Mouse (Mus musculus) embryonic facial prominence, embryonic 13.5 days (tissue): Measurements from ENCODE around the gene Prokr1. TPM values are rescaled to one million over a fixed set of nuclear protein-coding genes. Genes with fewer than 3 reads are reported as not detected.

Experiments
- ATAC-seq: fragments of 200-750 bp; cut with Nextera tagmentation; 2 replicates; pipeline ENCODE4 v1.8.0; 2017; ENCODE audit warnings: low read depth; ENCODE audit not compliant: insufficient number of reproducible peaks, insufficient read depth, low FRiP score, low TSS enrichment
- H3K27ac ChIP-seq: fragments of 300-500 bp; sonication (generic); 2 replicates; pipeline ENCODE4 v1.5.1; 2015; ENCODE audit warnings: moderate library complexity, mild to moderate bottlenecking, inconsistent platforms
- H3K27me3 ChIP-seq: fragments of 300-500 bp; sonication (generic); 2 replicates; pipeline ENCODE4 v1.6.1; 2015; ENCODE audit warnings: mild to moderate bottlenecking, inconsistent platforms
- H3K36me3 ChIP-seq: fragments of 300-500 bp; sonication (generic); 2 replicates; pipeline ENCODE4 v1.6.1; 2015; ENCODE audit warnings: mild to moderate bottlenecking, inconsistent platforms
- H3K4me1 ChIP-seq: fragments of 300-500 bp; sonication (generic); 2 replicates; pipeline ENCODE4 v1.6.1; 2015; ENCODE audit warnings: inconsistent platforms
- H3K4me2 ChIP-seq: fragments of 300-500 bp; sonication (generic); 2 replicates; pipeline ENCODE4 v1.6.1; 2015; ENCODE audit warnings: moderate library complexity, mild to moderate bottlenecking, inconsistent platforms
- H3K4me3 ChIP-seq: fragments of 300-500 bp; sonication (generic); 2 replicates; pipeline ENCODE4 v1.5.1; 2015; ENCODE audit warnings: mild to moderate bottlenecking, inconsistent platforms
- H3K9ac ChIP-seq: fragments of 300-500 bp; sonication (generic); 2 replicates; pipeline ENCODE4 v1.6.1; 2015; ENCODE audit warnings: mild to moderate bottlenecking, inconsistent platforms
- H3K9me3 ChIP-seq: fragments of 300-500 bp; sonication (generic); 2 replicates; pipeline ENCODE4 v1.6.1; 2016; ENCODE audit warnings: inconsistent platforms
- WGBS: fragments of 180-500 bp; shearing (Covaris S2); methylation state at CpG from one replicate; pipeline ENCODE4 v1.1.7; 2015; ENCODE audit warnings: mixed read lengths; 5-methylcytosine and 5-hydroxymethylcytosine counted together
- polyA plus RNA-seq: library from polyadenylated mRNA; unstranded; fragments of >200 nt; fragmentation: Nextera tagmentation; extraction: Ambion mirVana; gene quantifications from 2 replicates; pipeline ENCODE4 v1.2.1, GENCODE M21; 2015

The Prokr1 gene
- polyA plus RNA-seq, 1 experiment from 2014 or later, result 3.9 TPM

DNA sequence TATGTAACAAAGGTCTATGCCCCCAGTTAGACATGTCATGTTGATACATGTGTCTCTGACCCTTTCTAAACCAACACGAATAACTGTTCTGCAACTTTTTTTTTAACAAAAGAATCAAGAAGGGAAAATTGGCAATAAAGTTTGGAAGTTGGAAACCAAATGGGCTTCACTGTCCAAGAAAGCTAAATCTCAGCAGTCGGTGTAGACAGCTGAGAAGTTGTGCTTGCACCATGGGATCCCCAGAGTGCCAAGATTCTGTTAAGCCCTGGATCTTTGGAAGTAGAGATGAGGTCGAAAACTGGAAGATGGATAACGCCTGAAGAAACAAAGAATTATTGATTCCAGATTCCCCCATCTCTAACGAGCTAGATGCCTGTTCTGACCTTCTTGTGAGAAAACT lies 25.4 kb downstream of the Prokr1 start:
- H3K4me3 ChIP-seq, result no peak overlapping the region
- H3K9me3 ChIP-seq, result peaks cover 4% of the 10 kb centered on the region; the same call in 1 of the 2 replicates
- WGBS, result 70% methylated on average over 5 of the region's 5 CpGs
- no peaks in the 10 kb centered on the region for H3K36me3 ChIP-seq
- ATAC-seq, result no peak
- no peaks in the 10 kb centered on the region for H3K27me3 ChIP-seq
- H3K9ac ChIP-seq, result no peak overlapping the region
- no peak overlapping the region for H3K27ac ChIP-seq
- no peaks in the 10 kb centered on the region for H3K4me1 ChIP-seq
- no peak overlapping the region for H3K4me2 ChIP-seq

DNA sequence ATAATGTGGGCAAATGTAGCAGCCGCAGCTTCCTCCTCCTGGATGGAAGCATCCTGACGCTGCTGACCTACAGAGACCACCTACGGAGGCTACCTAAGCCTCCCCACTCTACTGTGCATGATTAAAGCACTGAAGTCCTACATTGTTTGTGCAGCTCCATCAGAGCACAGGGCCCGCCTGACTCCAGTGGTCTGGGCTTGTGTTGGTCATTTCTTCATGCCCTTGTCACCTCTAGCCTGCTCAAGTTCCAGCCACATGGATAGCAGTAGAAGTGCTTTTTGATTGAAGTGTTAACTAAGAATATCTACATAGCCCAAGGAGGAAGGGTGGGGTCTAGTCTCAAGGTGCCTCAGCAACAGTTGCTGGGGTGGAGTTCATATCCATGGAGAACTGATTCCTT lies 26.2 kb downstream of the Prokr1 start:
- H3K27me3 ChIP-seq, result no peaks in the 10 kb centered on the region
- 89% methylated on average over 4 of the region's 4 CpGs for WGBS
- H3K36me3 ChIP-seq, result no peaks in the 10 kb centered on the region
- H3K27ac ChIP-seq, result no peak overlapping the region
- H3K9ac ChIP-seq, result no peak overlapping the region
- no peaks in the 10 kb centered on the region for H3K4me1 ChIP-seq
- ATAC-seq, result no peak
- H3K9me3 ChIP-seq, result peaks cover 4% of the 10 kb centered on the region; the same call in 1 of the 2 replicates
- no peak overlapping the region for H3K4me2 ChIP-seq
- H3K4me3 ChIP-seq, result no peak overlapping the region

DNA sequence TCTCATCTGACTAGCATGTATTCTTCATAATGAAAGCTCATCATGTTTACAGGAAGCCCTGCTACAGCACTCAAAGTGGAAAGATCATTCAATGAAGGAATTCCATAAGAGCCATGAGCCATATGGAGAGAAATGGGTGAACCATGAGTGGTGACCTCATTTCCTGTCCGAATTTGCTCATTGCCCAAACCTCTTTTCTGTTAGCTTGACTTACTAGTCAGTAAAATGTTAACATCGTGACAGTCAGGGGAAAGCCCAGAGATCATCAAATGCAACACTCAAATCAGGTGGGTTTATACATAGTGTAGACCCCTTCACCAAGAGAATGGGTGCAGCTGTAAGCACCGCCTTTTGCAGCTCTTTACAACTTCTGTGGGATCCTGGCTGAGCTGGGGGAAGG lies 36.8 kb downstream of the Prokr1 start:
- H3K27ac ChIP-seq, result no peak overlapping the region
- H3K27me3 ChIP-seq, result no peaks in the 10 kb centered on the region
- H3K4me2 ChIP-seq, result no peak overlapping the region
- WGBS, result 79% methylated on average over 3 of the region's 3 CpGs
- no peaks in the 10 kb centered on the region for H3K36me3 ChIP-seq
- H3K4me3 ChIP-seq, result no peak overlapping the region
- ATAC-seq, result no peak
- H3K9me3 ChIP-seq, result no peaks in the 10 kb centered on the region
- no peak overlapping the region for H3K9ac ChIP-seq
- no peaks in the 10 kb centered on the region for H3K4me1 ChIP-seq

DNA sequence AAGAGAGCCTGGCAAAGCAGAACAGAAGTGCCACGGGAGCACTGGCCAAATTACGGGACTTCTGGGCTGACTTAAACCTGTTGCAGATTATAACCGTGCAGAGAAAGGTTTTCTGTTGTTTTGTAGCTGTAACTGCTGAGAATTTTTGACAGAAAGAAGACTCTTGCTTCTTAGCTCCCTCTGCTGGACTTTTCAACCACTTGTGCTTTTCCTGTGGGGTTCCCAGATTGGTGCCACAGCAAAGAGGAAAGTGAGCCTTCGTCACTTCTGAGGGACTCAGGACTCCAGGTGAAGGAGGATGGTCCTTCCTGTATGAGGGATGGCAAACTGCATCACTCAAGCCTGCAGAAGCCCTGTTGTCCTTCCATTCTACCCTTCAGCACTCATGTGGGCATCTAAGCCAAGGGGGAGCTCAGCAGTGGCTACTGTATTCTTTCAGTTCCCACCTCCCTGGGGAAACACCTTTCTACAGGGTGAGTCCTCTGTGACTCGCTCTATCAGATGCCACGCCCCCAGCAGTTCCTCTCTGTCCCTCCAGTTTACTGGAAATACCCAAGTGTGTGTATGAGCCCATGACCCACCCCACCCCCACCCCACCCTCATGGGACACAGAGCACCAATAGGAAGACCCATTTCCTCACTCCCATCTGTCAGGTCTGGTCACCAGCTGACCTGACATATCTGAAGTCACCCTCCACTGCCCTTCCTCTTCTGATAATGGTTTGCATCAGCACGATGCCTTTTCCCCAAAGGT lies 38.3 kb downstream of the Prokr1 start:
- no peaks in the 10 kb centered on the region for H3K36me3 ChIP-seq
- no peak for ATAC-seq
- H3K4me1 ChIP-seq, result no peaks in the 10 kb centered on the region
- no peak overlapping the region for H3K4me2 ChIP-seq
- no peaks in the 10 kb centered on the region for H3K9me3 ChIP-seq
- H3K27ac ChIP-seq, result no peak overlapping the region
- WGBS, result 42% methylated on average over 7 of the region's 7 CpGs
- no peaks in the 10 kb centered on the region for H3K27me3 ChIP-seq
- H3K4me3 ChIP-seq, result no peak overlapping the region
- H3K9ac ChIP-seq, result no peak overlapping the region

DNA sequence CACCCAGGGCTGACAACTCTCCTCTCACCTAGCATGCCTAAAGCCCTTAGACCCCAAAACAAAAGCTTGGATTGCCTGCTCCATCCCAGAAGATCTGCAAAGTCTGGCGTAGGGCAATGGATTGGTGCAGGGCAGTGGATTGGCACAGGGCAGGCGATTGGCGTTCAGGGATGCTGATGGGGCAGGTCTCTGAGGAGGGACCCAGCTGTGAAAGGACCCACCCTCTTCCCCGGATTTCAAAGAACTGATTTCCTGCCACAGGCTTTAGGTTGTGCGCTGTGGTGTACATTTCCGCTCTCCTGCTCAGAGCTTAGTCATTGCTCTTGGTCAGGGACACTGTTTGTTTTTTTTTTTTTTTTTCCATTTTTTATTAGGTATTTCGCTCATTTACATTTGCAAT lies 42.7 kb downstream of the Prokr1 start:
- H3K27me3 ChIP-seq, result no peaks in the 10 kb centered on the region
- H3K9me3 ChIP-seq, result peaks cover 15% of the 10 kb centered on the region
- no peak for ATAC-seq
- no peaks in the 10 kb centered on the region for H3K36me3 ChIP-seq
- WGBS, result 86% methylated on average over 7 of the region's 7 CpGs
- H3K4me2 ChIP-seq, result no peak overlapping the region
- no peak overlapping the region for H3K9ac ChIP-seq
- H3K4me1 ChIP-seq, result no peaks in the 10 kb centered on the region
- H3K27ac ChIP-seq, result no peak overlapping the region
- H3K4me3 ChIP-seq, result no peak overlapping the region

DNA sequence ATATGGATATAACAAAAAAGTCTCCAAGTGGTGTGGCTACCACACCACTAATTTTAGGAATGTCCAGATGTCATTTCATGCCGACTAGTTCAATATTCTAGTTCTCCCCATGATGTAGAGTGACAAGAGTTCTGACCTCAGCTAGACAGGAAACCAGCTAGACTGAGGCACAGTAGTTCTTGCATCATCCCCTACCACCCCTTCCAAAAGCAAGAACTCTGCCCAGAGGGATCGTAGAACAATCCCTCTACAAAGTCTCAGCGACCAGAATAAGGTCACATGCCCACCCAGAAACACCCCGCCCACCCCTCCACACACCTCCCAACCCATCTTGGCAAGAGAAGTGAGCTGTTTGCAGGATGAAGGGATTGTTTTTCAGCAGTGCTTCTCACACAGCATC lies 43.1 kb downstream of the Prokr1 start:
- no peak overlapping the region for H3K9ac ChIP-seq
- no peak overlapping the region for H3K4me2 ChIP-seq
- H3K27ac ChIP-seq, result no peak overlapping the region
- WGBS, result 77% methylated on average over 4 of the region's 4 CpGs
- H3K36me3 ChIP-seq, result no peaks in the 10 kb centered on the region
- ATAC-seq, result no peak
- peaks cover 15% of the 10 kb centered on the region for H3K9me3 ChIP-seq
- H3K27me3 ChIP-seq, result no peaks in the 10 kb centered on the region
- no peaks in the 10 kb centered on the region for H3K4me1 ChIP-seq
- no peak overlapping the region for H3K4me3 ChIP-seq

DNA sequence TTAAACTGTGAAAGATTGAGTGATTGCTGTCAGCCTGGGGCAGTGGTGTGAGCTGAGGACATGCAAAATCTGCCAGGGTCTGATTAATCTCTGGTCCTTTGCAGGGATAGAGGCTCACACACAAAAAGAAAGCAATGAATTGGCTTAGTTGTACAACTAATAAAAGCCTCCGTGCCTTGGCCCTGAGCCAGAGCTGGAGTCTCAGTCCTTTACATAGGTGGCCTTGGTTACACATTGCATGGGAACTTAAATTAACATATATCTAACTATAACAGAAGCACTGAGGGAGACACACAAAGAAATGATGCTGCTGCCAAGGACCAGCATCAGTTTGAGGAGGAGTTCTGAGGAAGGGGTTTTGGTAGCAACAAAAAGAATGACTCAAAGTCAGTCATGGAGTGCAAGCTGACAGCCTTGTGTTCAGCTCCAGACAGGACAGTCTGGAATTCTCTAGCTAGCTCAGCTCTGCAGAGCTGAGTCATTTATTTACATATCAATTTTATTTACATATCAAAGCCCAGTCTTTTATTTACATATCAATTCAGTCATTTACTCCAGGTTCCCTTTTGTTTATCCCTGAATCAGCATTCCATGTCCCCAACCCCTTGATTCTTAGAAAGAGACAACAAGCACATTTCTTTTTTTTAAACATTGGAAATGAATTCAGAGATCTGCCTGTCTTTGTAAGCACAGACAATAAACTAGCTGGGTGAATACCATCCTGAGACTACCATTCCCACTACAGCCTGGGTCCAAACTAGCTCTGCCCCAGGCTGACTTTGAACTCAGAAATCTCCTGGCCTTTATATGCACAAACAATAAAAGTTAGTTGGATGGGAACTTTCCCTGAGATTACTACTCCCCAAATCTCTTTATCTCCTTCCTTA lies 45.0 kb downstream of the Prokr1 start:
- WGBS, result 32% methylated on average over 1 of the region's 1 CpGs
- H3K9me3 ChIP-seq, result peaks cover 15% of the 10 kb centered on the region
- H3K27ac ChIP-seq, result no peak overlapping the region
- peaks cover 4% of the 10 kb centered on the region; the same call in 1 of the 2 replicates for H3K4me1 ChIP-seq
- H3K36me3 ChIP-seq, result no peaks in the 10 kb centered on the region
- no peak overlapping the region for H3K4me2 ChIP-seq
- no peak overlapping the region for H3K9ac ChIP-seq
- no peaks in the 10 kb centered on the region for H3K27me3 ChIP-seq
- H3K4me3 ChIP-seq, result no peak overlapping the region
- no peak for ATAC-seq

DNA sequence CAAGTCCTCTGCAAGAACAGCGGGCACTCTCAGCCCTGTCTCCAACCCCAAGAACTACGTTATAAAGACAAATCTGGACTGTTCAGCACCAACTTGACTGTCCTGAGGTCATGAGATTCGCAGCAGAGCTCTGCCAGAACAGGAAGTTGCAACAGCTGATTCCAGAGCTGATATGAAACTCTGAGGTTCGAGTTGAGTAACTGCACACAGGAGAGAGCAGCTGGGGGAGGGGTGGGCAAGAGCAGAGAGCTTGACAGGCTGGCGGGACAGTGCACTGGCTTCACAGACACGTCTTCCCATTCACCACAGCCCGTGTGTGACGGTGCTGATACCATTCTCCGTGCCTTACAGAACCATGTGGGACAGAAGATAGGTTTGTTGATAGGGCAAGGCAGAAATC lies 48.5 kb downstream of the Prokr1 start:
- Histone ChIP-seq H3K9ac (no peak overlapping the region), H3K4me1 (peaks cover 4% of the 10 kb centered on the region; the same call in 1 of the 2 replicates), H3K36me3 (no peaks in the 10 kb centered on the region), H3K27me3 (no peaks in the 10 kb centered on the region), H3K4me3 (no peak overlapping the region), H3K27ac (no peak overlapping the region), H3K4me2 (no peak overlapping the region), H3K9me3 (peaks cover 15% of the 10 kb centered on the region)
- ATAC-seq, result no peak
- 58% methylated on average over 9 of the region's 9 CpGs for WGBS

DNA sequence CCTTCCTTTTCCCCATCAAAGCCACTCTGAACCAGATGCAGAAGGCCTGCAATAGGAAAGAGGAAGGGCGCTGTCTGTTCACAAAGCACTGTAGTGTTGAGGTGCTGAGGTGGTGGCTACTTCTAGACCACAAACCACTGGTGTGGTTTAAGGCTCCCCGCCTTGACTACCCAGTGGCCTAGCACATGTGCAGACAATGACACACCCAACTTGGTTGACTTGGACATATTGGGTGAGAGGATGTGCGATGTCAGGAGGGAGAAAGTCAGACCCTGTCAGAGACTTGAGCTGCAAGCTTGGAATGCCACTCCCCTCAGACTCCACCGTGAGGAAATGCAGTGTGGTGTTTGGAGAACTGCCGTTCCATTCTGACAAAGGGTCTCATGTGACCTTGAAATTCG lies 49.4 kb downstream of the Prokr1 start:
- Histone ChIP-seq H3K27me3 (no peaks in the 10 kb centered on the region; the same call in 1 of the 2 replicates), H3K9ac (no peak overlapping the region), H3K36me3 (no peaks in the 10 kb centered on the region), H3K4me2 (no peak overlapping the region), H3K4me3 (no peak overlapping the region), H3K27ac (no peak overlapping the region), H3K4me1 (peaks cover 4% of the 10 kb centered on the region; the same call in 1 of the 2 replicates), H3K9me3 (peaks cover 8% of the 10 kb centered on the region)
- WGBS, result 77% methylated on average over 6 of the region's 6 CpGs
- no peak for ATAC-seq

DNA sequence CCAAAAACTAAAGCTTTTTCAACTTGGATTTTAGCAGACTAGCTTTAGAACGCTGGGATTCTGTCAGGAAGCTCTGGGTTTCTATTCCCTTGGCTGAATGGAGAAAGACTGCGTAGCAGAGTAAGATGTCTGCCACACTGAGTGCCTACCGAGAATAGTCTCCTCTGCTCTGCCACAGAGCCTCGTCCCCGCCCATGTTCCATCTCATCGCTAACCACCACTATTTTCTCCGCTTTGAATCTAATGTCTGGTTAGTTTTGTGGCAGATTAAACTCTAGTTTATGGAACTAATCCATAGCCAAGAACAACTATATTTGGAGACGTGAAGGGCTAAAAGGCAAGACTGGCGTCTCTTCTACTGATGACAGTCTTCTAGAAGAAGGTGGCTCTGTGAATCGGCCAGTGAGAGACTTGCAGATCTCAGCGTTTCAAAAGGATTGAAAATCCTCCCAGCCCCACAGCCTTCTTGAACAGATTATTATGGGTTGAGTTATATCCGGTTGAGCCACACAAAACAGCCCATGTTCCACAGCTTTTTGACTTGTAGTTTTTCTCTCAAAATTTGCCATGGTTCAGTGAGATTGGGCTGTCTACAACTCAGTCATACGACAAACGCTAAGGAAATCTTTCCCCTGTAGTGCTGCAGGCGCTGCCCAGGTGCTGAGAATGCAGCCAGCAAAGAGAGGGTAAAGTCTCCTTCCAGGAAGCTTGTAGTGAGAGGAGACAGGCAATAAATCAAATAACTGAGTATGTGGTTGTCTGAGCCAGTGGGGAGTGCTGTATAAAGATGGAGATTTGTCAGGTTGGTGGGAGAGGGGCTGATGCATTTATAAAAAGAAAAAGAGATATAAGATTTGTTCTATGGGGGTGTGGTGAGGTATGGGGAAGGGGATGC lies 51.9 kb downstream of the Prokr1 start:
- H3K36me3 ChIP-seq, result no peaks in the 10 kb centered on the region
- H3K27ac ChIP-seq, result no peak overlapping the region
- H3K4me1 ChIP-seq, result peaks cover 5% of the 10 kb centered on the region; the same call in 1 of the 2 replicates
- no peak overlapping the region for H3K4me2 ChIP-seq
- no peaks in the 10 kb centered on the region for H3K9me3 ChIP-seq
- no peak overlapping the region for H3K4me3 ChIP-seq
- WGBS, result 78% methylated on average over 15 of the region's 15 CpGs
- H3K9ac ChIP-seq, result no peak overlapping the region
- peaks cover 8% of the 10 kb centered on the region; the same call in 1 of the 2 replicates for H3K27me3 ChIP-seq
- ATAC-seq, result no peak

DNA sequence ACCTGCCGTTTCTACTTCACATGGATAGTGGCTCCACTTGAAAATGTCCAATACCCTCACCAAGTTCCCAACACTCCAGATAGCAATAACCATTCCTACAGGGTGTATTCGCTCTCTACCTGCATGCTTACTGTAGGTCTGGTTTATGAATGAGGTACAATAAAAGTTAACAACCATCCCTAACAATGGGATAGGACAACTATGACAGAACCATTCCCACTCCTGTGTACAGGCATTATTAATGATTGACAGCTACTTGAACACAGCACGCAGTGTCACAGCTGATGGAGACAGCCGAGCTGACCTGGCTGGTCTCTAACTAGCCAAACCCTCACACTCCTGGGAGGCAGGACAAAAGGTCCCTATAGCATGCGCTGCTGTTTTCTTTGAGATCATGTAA lies 52.9 kb downstream of the Prokr1 start:
- Histone ChIP-seq H3K4me1 (peaks cover 14% of the 10 kb centered on the region), H3K4me2 (no peak overlapping the region), H3K27ac (no peak overlapping the region), H3K9ac (no peak overlapping the region), H3K9me3 (no peaks in the 10 kb centered on the region), H3K36me3 (no peaks in the 10 kb centered on the region), H3K27me3 (peaks cover 8% of the 10 kb centered on the region; the same call in 1 of the 2 replicates), H3K4me3 (no peak overlapping the region)
- 76% methylated on average over 5 of the region's 5 CpGs for WGBS
- ATAC-seq, result no peak
